Mouse (Mus musculus) brain, embryonic 14.5 days (tissue): ENCODE measurements at regions not wholly inside any gene's neighbourhood (a gene's known extent, or its start where the extent isn't known, plus 50 kb on each side); places are given as distances from the start of the nearest gene placed in this dataset.

Experiments used
- CTCF ChIP-seq: fragments of 200-500 bp; IDR thresholded peaks from 2 replicates; pipeline ENCODE4 v1.5.1; 2012; ENCODE audit warnings: inconsistent platforms, mild to moderate bottlenecking, moderate library complexity, borderline replicate concordance; ENCODE audit not compliant: insufficient read depth, insufficient read length; ENCODE audit errors: extremely low read depth
- POLR2A ChIP-seq: fragments of 200-500 bp; IDR thresholded peaks from 2 replicates; pipeline ENCODE4 v1.6.1; 2012; ENCODE audit warnings: mild to moderate bottlenecking, inconsistent platforms, borderline replicate concordance; ENCODE audit not compliant: poor library complexity, insufficient read depth, insufficient read length, severe bottlenecking; ENCODE audit errors: extremely low read depth

- TF ChIP-seq POLR2A, result no peak
- no peak for TF ChIP-seq CTCF
Measured at GRCm38 (mm10) chr1:176529037-176529436, 253.9 kb upstream of the Pld5 start.
